Mouse (Mus musculus) ES-E14 (cell line): Measurements from ENCODE around the gene Kcng4.

Experiments
- CHD2 ChIP-seq: IDR thresholded peaks from 2 replicates; pipeline ENCODE4 v1.6.1; 2014; ENCODE audit warnings: mild to moderate bottlenecking, low read depth, low read length, inconsistent platforms
- HCFC1 ChIP-seq: IDR thresholded peaks from 2 replicates; pipeline ENCODE4 v1.6.1; 2012; ENCODE audit warnings: low read length, inconsistent platforms, borderline replicate concordance; ENCODE audit not compliant: insufficient read depth
- MAFK ChIP-seq: IDR thresholded peaks from 2 replicates; pipeline ENCODE4 v1.6.1; 2014; ENCODE audit warnings: mild to moderate bottlenecking, low read depth, low read length, inconsistent platforms; ENCODE audit not compliant: insufficient read depth
- ZC3H11A ChIP-seq: IDR thresholded peaks from 2 replicates; pipeline ENCODE4 v1.6.1; 2012; ENCODE audit warnings: low read depth, mild to moderate bottlenecking, inconsistent platforms, low read length, borderline replicate concordance
- ZNF384 ChIP-seq: IDR thresholded peaks from 2 replicates; pipeline ENCODE4 v1.6.1; 2012; ENCODE audit warnings: low read depth, low read length, inconsistent platforms

GRCm38 (mm10) chr8:119666219-119666951 is 30.9 kb upstream of the Kcng4 start, which contains the start of gene Wfdc1:
- TF ChIP-seq ZNF384 (no peak), CHD2 (no peak), ZC3H11A (no peak), HCFC1 (no peak), MAFK (no peak)
